Mouse (Mus musculus): ENCODE results near the gene Dtymk.

- TF ChIP-seq CTCF (IDR thresholded peaks at IDR 0.05; ENCODE audit: low read depth, low read length) = no peak
- TF ChIP-seq EP300 (IDR thresholded peaks at IDR 0.05; ENCODE audit: insufficient read depth, low read depth, low read length) = no peak
Observed at GRCm38 (mm10) chr1:93802771-93803170, 1.0 kb upstream of the Dtymk start.

Measured in ES-Bruce4 (cell line).